In genomic region chr11:101658751-101659558, GRCm38 (mm10) we compare ENCODE assay signal across 7 mouse cellular contexts. TPM values are rescaled to one million over a fixed set of nuclear protein-coding genes. Genes with fewer than 3 reads are reported as not detected.
DNase-seq lines count a peak whose midpoint lies in the region; ATAC-seq and TF ChIP-seq lines count a peak whose summit lies in the region.

No protein-coding gene starts in this region.

- no peak overlapping the region for H3K27ac ChIP-seq in embryonic facial prominence, embryonic 10.5 days (replicated peaks)
- peak overlapping the region; percentile 73 to 95; a peak in 3 of 4 replicates for H3K27ac ChIP-seq in heart, embryonic 14.5 days (replicated peaks in 1 of 2; ENCODE audit: control insufficient read depth in 1 of 2, insufficient read depth in 1 of 2, low read depth in 2 of 2, low read length in 2 of 2)
- peak overlapping the region; percentile 29 for H3K27ac ChIP-seq in lung, postnatal 0 days (ENCODE audit: low read length)

- peak; percentile 61 to 66 for DNase-seq in CD8-positive naive resting alpha-beta T cell, adult 2 months (ENCODE audit: low read depth in 2 of 2, low spot score in 2 of 2)
- peak; percentile 95 for DNase-seq in ZHBTc4 (ENCODE audit: low read depth, low spot score)
- peak; percentile 72 for DNase-seq in embryonic facial prominence, embryonic 10.5 days (ENCODE audit: low spot score)
- peak; percentile 73 for DNase-seq in kidney, postnatal 14 days
- peak; percentile 85 for DNase-seq in lung, postnatal 0 days (ENCODE audit: low spot score)
- DNase-seq in retina, postnatal 7 days (ENCODE audit: low read depth, low spot score): peak; percentile 81

- peak overlapping the region; percentile 41; the same call in 1 of the 2 replicates for H3K9ac ChIP-seq in heart, embryonic 14.5 days (ENCODE audit: low read length)
- H3K9ac ChIP-seq in lung, postnatal 0 days (replicated peaks; ENCODE audit: low read depth): 0 out of 2 replicates have a peak overlapping the region, but pooled peaks have one; percentile 27

- no peak overlapping the region for H3K4me3 ChIP-seq in embryonic facial prominence, embryonic 10.5 days
- H3K4me3 ChIP-seq in heart, embryonic 14.5 days (ENCODE audit: control insufficient read depth in 1 of 2, insufficient read depth in 1 of 2, low read depth in 1 of 2, low read length in 2 of 2): no peak overlapping the region
- no peak overlapping the region for H3K4me3 ChIP-seq in lung, postnatal 0 days (ENCODE audit: low read depth, low read length)

- ATAC-seq in heart, embryonic 14.5 days (ENCODE audit: insufficient number of reproducible peaks, insufficient read depth, low FRiP score, low read depth): no peak
- peak; percentile 48 for ATAC-seq in lung, postnatal 0 days

- 36% methylated on average over 10 of the region's 10 CpGs for WGBS in embryonic facial prominence, embryonic 10.5 days
- WGBS in heart, embryonic 14.5 days: 31% methylated on average over 10 of the region's 10 CpGs
- WGBS in lung, postnatal 0 days: 27% methylated on average over 10 of the region's 10 CpGs

- no peaks in the 10 kb centered on the region for H3K27me3 ChIP-seq in embryonic facial prominence, embryonic 10.5 days (replicated peaks; ENCODE audit: low read depth, poor library complexity, severe bottlenecking)
- no peaks in the 10 kb centered on the region for H3K27me3 ChIP-seq in heart, embryonic 14.5 days (ENCODE audit: control insufficient read depth, insufficient read depth, low read length)
- no peaks in the 10 kb centered on the region for H3K27me3 ChIP-seq in lung, postnatal 0 days (replicated peaks; ENCODE audit: insufficient read depth, low read length)

- peak; percentile 90 for TF ChIP-seq CTCF in lung, postnatal 0 days (IDR thresholded peaks at IDR 0.05)

- H3K36me3 ChIP-seq in embryonic facial prominence, embryonic 10.5 days (replicated peaks): no peaks in the 10 kb centered on the region
- H3K36me3 ChIP-seq in heart, embryonic 14.5 days (ENCODE audit: control insufficient read depth, insufficient read depth, low read length): no peaks in the 10 kb centered on the region
- no peaks in the 10 kb centered on the region for H3K36me3 ChIP-seq in lung, postnatal 0 days (ENCODE audit: insufficient read depth, low read length)

- H3K4me2 ChIP-seq in heart, embryonic 14.5 days (ENCODE audit: low read length): peak overlapping the region; percentile 11; the same call in 1 of the 2 replicates
- H3K4me2 ChIP-seq in lung, postnatal 0 days (replicated peaks; ENCODE audit: low read depth, low read length): peak overlapping the region; percentile 40

- no peak for TF ChIP-seq EP300 in lung, postnatal 0 days (IDR thresholded peaks at IDR 0.05)

- peaks cover 7% of the 10 kb centered on the region for H3K4me1 ChIP-seq in embryonic facial prominence, embryonic 10.5 days
- H3K4me1 ChIP-seq in heart, embryonic 14.5 days (ENCODE audit: control insufficient read depth in 2 of 2, insufficient read depth in 2 of 2, low read length in 2 of 2): peaks cover 0 to 5% of the 10 kb centered on the region in 2 experiments; a peak in 1 of 4 replicates
- H3K4me1 ChIP-seq in lung, postnatal 0 days (ENCODE audit: insufficient read depth, low read depth, low read length): no peaks in the 10 kb centered on the region; the same call in 1 of the 2 replicates

- no peaks in the 10 kb centered on the region for H3K9me3 ChIP-seq in embryonic facial prominence, embryonic 10.5 days
- H3K9me3 ChIP-seq in heart, embryonic 14.5 days (ENCODE audit: control insufficient read depth, low read length): no peaks in the 10 kb centered on the region
- H3K9me3 ChIP-seq in lung, postnatal 0 days (ENCODE audit: low read length): no peaks in the 10 kb centered on the region

RNA-seq across cellular contexts. Expression of gene Arl4d, which starts 6.4 kb away (rescaled TPM):
- 3.3 and 5.1 TPM in 2 replicates for polyA plus RNA-seq in embryonic facial prominence, embryonic 10.5 days (2016; fragmentation: Nextera tagmentation; extraction: Ambion mirVana)
- polyA plus RNA-seq in heart, embryonic 14.5 days (2014; fragmentation: Nextera tagmentation; extraction: Ambion mirVana): 6.2 and 6.7 TPM in 2 replicates
- polyA plus RNA-seq in lung, postnatal 0 days (2015; fragmentation: Nextera tagmentation; extraction: Ambion mirVana): 25.2 and 33.1 TPM in 2 replicates

RNA-seq across cellular contexts. Expression of gene Rdm1, which starts 32.0 kb away (rescaled TPM):
- polyA plus RNA-seq in embryonic facial prominence, embryonic 10.5 days (2016; fragmentation: Nextera tagmentation; extraction: Ambion mirVana): 28.2 and 29.4 TPM in 2 replicates
- polyA plus RNA-seq in heart, embryonic 14.5 days (2014; fragmentation: Nextera tagmentation; extraction: Ambion mirVana): 42.4 and 48.4 TPM in 2 replicates
- polyA plus RNA-seq in lung, postnatal 0 days (2015; fragmentation: Nextera tagmentation; extraction: Ambion mirVana): 20.1 and 34.1 TPM in 2 replicates

RNA-seq across cellular contexts. Expression of gene Gm11634, which starts 59.9 kb away (rescaled TPM):
- not detected in 2 replicates for polyA plus RNA-seq in embryonic facial prominence, embryonic 10.5 days (2016; fragmentation: Nextera tagmentation; extraction: Ambion mirVana)
- not detected in 2 replicates for polyA plus RNA-seq in heart, embryonic 14.5 days (2014; fragmentation: Nextera tagmentation; extraction: Ambion mirVana)
- not detected in 2 replicates for polyA plus RNA-seq in lung, postnatal 0 days (2015; fragmentation: Nextera tagmentation; extraction: Ambion mirVana)
